Mouse (Mus musculus): ENCODE data around the gene Phldb1.
"Not testable (repeated sequence)": the region's sequence is repeated elsewhere in the genome, so short reads cannot be mapped to it uniquely, and the experiment has no call there.

Phldb1 gene

GRCm38 (mm10) chr9:44653896-44654295, 81.1 kb downstream of the Phldb1 start:
- no peak for DNase-seq (ENCODE audit: low spot score in 2 of 2)

GRCm38 (mm10) chr9:44652027-44652426, 83.0 kb downstream of the Phldb1 start:
- peak; percentile 73 to 75 for DNase-seq (ENCODE audit: low spot score in 2 of 2)

- DNase-seq (ENCODE audit: low spot score in 2 of 2), result peak; percentile 50 to 53
These were observed 86.1 kb downstream of the Phldb1 start for GRCm38 (mm10) chr9:44648881-44649281.

- DNase-seq (ENCODE audit: low spot score in 2 of 2), result no peak
These were observed 87.3 kb downstream of the Phldb1 start for GRCm38 (mm10) chr9:44647656-44648055.

- DNase-seq (ENCODE audit: low spot score in 2 of 2), result no peak
These were observed 88.0 kb downstream of the Phldb1 start for GRCm38 (mm10) chr9:44647026-44647425.

- no peak for DNase-seq (ENCODE audit: low spot score in 2 of 2)
These were observed 88.6 kb downstream of the Phldb1 start for GRCm38 (mm10) chr9:44646366-44646765.

- DNase-seq (ENCODE audit: low spot score in 2 of 2), result peak; percentile 90
These were observed 89.1 kb downstream of the Phldb1 start for GRCm38 (mm10) chr9:44645924-44646323.

GRCm38 (mm10) chr9:44645481-44645880, 89.5 kb downstream of the Phldb1 start:
- DNase-seq (ENCODE audit: low spot score in 2 of 2), result peak; percentile 49 to 51

- DNase-seq (ENCODE audit: low spot score in 2 of 2), result no peak
These were observed 90.8 kb downstream of the Phldb1 start for GRCm38 (mm10) chr9:44644186-44644585.

- DNase-seq (ENCODE audit: low spot score in 2 of 2), result no peak
These were observed 91.9 kb downstream of the Phldb1 start for GRCm38 (mm10) chr9:44643103-44643502.

- DNase-seq (ENCODE audit: low spot score in 2 of 2), result no peak
These were observed 93.4 kb downstream of the Phldb1 start for GRCm38 (mm10) chr9:44641616-44642015.

GRCm38 (mm10) chr9:44640646-44641357, 94.2 kb downstream of the Phldb1 start:
- DNase-seq (ENCODE audit: low spot score in 2 of 2), result no peak

GRCm38 (mm10) chr9:44640028-44640427, 95.0 kb downstream of the Phldb1 start:
- DNase-seq (ENCODE audit: low spot score in 2 of 2), result not testable (repeated sequence)

- not testable (repeated sequence) for DNase-seq (ENCODE audit: low spot score in 2 of 2)
These were observed 96.3 kb downstream of the Phldb1 start for GRCm38 (mm10) chr9:44638726-44639125.

- DNase-seq (ENCODE audit: low spot score in 2 of 2), result peak in 1 of 2 experiments; percentile 38
These were observed 97.3 kb downstream of the Phldb1 start for GRCm38 (mm10) chr9:44637551-44638169.

Data from spleen, postnatal 36 days (tissue).